Mouse (Mus musculus) kidney, postnatal 0 days (tissue): ENCODE data around the gene Clec4e. TPM values are rescaled to one million over a fixed set of nuclear protein-coding genes. Genes with fewer than 3 reads are reported as not detected.

Experiments
- ATAC-seq: fragments of 200-750 bp; cut with Nextera tagmentation; replicated peaks from 2 replicates; pipeline ENCODE4 v1.8.0; 2017; ENCODE audit warnings: low read depth, moderate number of reproducible peaks, moderate TSS enrichment, moderate library complexity; ENCODE audit not compliant: low FRiP score
- DNase-seq: peaks from one replicate; pipeline ENCODE4 v3.0.0-alpha.2; 2016; ENCODE audit warnings: low spot score
- H3K27ac ChIP-seq: fragments of 300-500 bp; sonication (generic); 2 replicates; pipeline ENCODE4 v1.5.1; 2014; ENCODE audit warnings: mild to moderate bottlenecking
- H3K27me3 ChIP-seq: fragments of 300-500 bp; sonication (generic); 2 replicates; pipeline ENCODE4 v1.6.1; 2014; ENCODE audit warnings: low read length, mixed read lengths; ENCODE audit not compliant: insufficient read depth
- H3K36me3 ChIP-seq: fragments of 300-500 bp; sonication (generic); 2 replicates; pipeline ENCODE4 v1.6.1; 2014; ENCODE audit warnings: low read length, mixed read lengths; ENCODE audit not compliant: insufficient read depth
- H3K4me1 ChIP-seq: fragments of 300-500 bp; sonication (generic); replicated peaks from 2 replicates; pipeline ENCODE4 v1.6.1; 2014; ENCODE audit warnings: antibody characterized with exemption, low read length, mixed read lengths; ENCODE audit not compliant: insufficient read depth
- H3K4me2 ChIP-seq: fragments of 300-500 bp; sonication (generic); 2 replicates; pipeline ENCODE4 v1.6.1; 2014; ENCODE audit warnings: mild to moderate bottlenecking, low read length, moderate library complexity, mixed read lengths
- H3K4me3 ChIP-seq: fragments of 300-500 bp; sonication (generic); replicated peaks from 2 replicates; pipeline ENCODE4 v1.5.1; 2014; ENCODE audit warnings: low read depth, low read length
- H3K9ac ChIP-seq: fragments of 300-500 bp; sonication (generic); 2 replicates; pipeline ENCODE4 v1.6.1; 2014; ENCODE audit warnings: low read depth, low read length
- H3K9me3 ChIP-seq: fragments of 300-500 bp; sonication (generic); replicated peaks from 2 replicates; pipeline ENCODE4 v1.6.1; 2016; ENCODE audit warnings: low read length, inconsistent platforms, mixed read lengths
- CTCF ChIP-seq: IDR thresholded peaks from 2 replicates; pipeline ENCODE4 v1.5.1; 2016; ENCODE audit warnings: antibody characterized with exemption, low read depth, mild to moderate bottlenecking, moderate library complexity
- WGBS: fragments of 180-500 bp; shearing (Covaris S2); extraction: QIAGEN DNeasy Blood & Tissue Kit; methylation state at CpG from one replicate; pipeline ENCODE4 v1.1.7; 2014; 5-methylcytosine and 5-hydroxymethylcytosine counted together
- polyA plus RNA-seq: library from polyadenylated mRNA; unstranded; fragments of >200 nt; fragmentation: Nextera tagmentation; extraction: Ambion mirVana; gene quantifications from 2 replicates; pipeline ENCODE4 v1.2.1, GENCODE M21; 2015

The Clec4e gene
- polyA plus RNA-seq, 1 experiment from 2014 or later = 0.08 TPM

GRCm38 (mm10) chr6:123288931-123289330 is 739 bp downstream of the Clec4e start:
- ATAC-seq = no peak
- Histone ChIP-seq H3K27ac (no peak overlapping the region), H3K27me3 (no peaks in the 10 kb centered on the region), H3K9me3 (no peaks in the 10 kb centered on the region), H3K4me2 (no peak overlapping the region), H3K36me3 (no peaks in the 10 kb centered on the region), H3K4me3 (no peak overlapping the region), H3K9ac (no peak overlapping the region), H3K4me1 (no peaks in the 10 kb centered on the region)
- no peak for DNase-seq
- WGBS = 78% methylated on average over 10 of the region's 10 CpGs
- no peak for TF ChIP-seq CTCF

- no peak overlapping the region for H3K27ac ChIP-seq
- H3K4me1 ChIP-seq = no peaks in the 10 kb centered on the region
- H3K4me3 ChIP-seq = no peak overlapping the region
- no peak overlapping the region for H3K4me2 ChIP-seq
- ATAC-seq (no peak), DNase-seq (no peak)
- no peaks in the 10 kb centered on the region for H3K36me3 ChIP-seq
- H3K9ac ChIP-seq = no peak overlapping the region
- TF ChIP-seq CTCF = no peak
- WGBS = 77% methylated on average over 2 of the region's 2 CpGs
- no peaks in the 10 kb centered on the region for H3K9me3 ChIP-seq
- H3K27me3 ChIP-seq = no peaks in the 10 kb centered on the region
Measured at GRCm38 (mm10) chr6:123286311-123286710, 3.4 kb downstream of the Clec4e start.

- H3K36me3 ChIP-seq = no peaks in the 10 kb centered on the region
- no peak for TF ChIP-seq CTCF
- no peak overlapping the region for H3K4me2 ChIP-seq
- ATAC-seq (no peak), DNase-seq (no peak)
- H3K27ac ChIP-seq = no peak overlapping the region
- H3K4me3 ChIP-seq = no peak overlapping the region
- 77% methylated on average over 2 of the region's 2 CpGs for WGBS
- no peaks in the 10 kb centered on the region for H3K9me3 ChIP-seq
- H3K9ac ChIP-seq = no peak overlapping the region
- H3K4me1 ChIP-seq = no peaks in the 10 kb centered on the region
- H3K27me3 ChIP-seq = no peaks in the 10 kb centered on the region
Measured at GRCm38 (mm10) chr6:123279443-123279842, 10.2 kb downstream of the Clec4e start.

GRCm38 (mm10) chr6:123266945-123267344 is 22.7 kb downstream of the Clec4e start:
- 75% methylated on average over 5 of the region's 5 CpGs for WGBS
- ATAC-seq (no peak), DNase-seq (no peak)
- H3K4me1 ChIP-seq = no peaks in the 10 kb centered on the region
- H3K36me3 ChIP-seq = no peaks in the 10 kb centered on the region
- no peaks in the 10 kb centered on the region for H3K27me3 ChIP-seq
- no peak overlapping the region for H3K4me2 ChIP-seq
- H3K9ac ChIP-seq = no peak overlapping the region
- no peak for TF ChIP-seq CTCF
- no peak overlapping the region for H3K27ac ChIP-seq
- H3K4me3 ChIP-seq = no peak overlapping the region
- no peaks in the 10 kb centered on the region for H3K9me3 ChIP-seq

GRCm38 (mm10) chr6:123265809-123266208 is 23.9 kb downstream of the Clec4e start:
- Histone ChIP-seq H3K4me2 (no peak overlapping the region), H3K27ac (no peak overlapping the region), H3K27me3 (no peaks in the 10 kb centered on the region), H3K4me1 (no peaks in the 10 kb centered on the region), H3K9ac (no peak overlapping the region), H3K9me3 (no peaks in the 10 kb centered on the region), H3K4me3 (no peak overlapping the region), H3K36me3 (no peaks in the 10 kb centered on the region)
- DNase-seq = no peak
- WGBS = 90% methylated on average over 4 of the region's 4 CpGs
- no peak for TF ChIP-seq CTCF
- no peak for ATAC-seq

GRCm38 (mm10) chr6:123264194-123264593 is 25.5 kb downstream of the Clec4e start:
- no peak overlapping the region for H3K9ac ChIP-seq
- ATAC-seq = no peak
- 96% methylated on average over 3 of the region's 3 CpGs for WGBS

GRCm38 (mm10) chr6:123261555-123262161 is 28.0 kb downstream of the Clec4e start, which contains the start of gene Clec4d:
TSS of gene Clec4d (plus strand) at chr6:123262111.
- H3K27ac ChIP-seq = no peak within 1 kb of the TSS
- H3K9me3 ChIP-seq = no peaks in the 10 kb centered on the region
- H3K4me3 ChIP-seq = no peak within 1 kb of the TSS
- 74% methylated on average over 4 of the region's 4 CpGs for WGBS
- H3K27me3 ChIP-seq = no peaks in the 10 kb centered on the region
- H3K4me2 ChIP-seq = no peak within 1 kb of the TSS
- ATAC-seq (no peak), DNase-seq (no peak)
- H3K36me3 ChIP-seq = no peaks in the 10 kb centered on the region
- no peak within 1 kb of the TSS for H3K9ac ChIP-seq
- peak; percentile 46; the same call in 1 of the 2 replicates for TF ChIP-seq CTCF
- no peaks in the 10 kb centered on the region for H3K4me1 ChIP-seq

More at GRCm38 (mm10) chr6:123264194-123264593, 25.5 kb downstream of the Clec4e start:
- Histone ChIP-seq H3K4me3 (no peak overlapping the region), H3K9me3 (no peaks in the 10 kb centered on the region), H3K27ac (no peak overlapping the region), H3K4me2 (no peak overlapping the region), H3K27me3 (no peaks in the 10 kb centered on the region), H3K36me3 (no peaks in the 10 kb centered on the region), H3K4me1 (no peaks in the 10 kb centered on the region)
- DNase-seq = no peak
- no peak for TF ChIP-seq CTCF
